Mouse (Mus musculus) forebrain, embryonic 11.5 days (tissue): ENCODE data around the gene Lbx2. TPM values are rescaled to one million over a fixed set of nuclear protein-coding genes. Genes with fewer than 3 reads are reported as not detected.

Experiments used
- ATAC-seq: fragments of 200-750 bp; cut with Nextera tagmentation; replicated peaks from 2 replicates; pipeline ENCODE4 v1.8.0; 2017; ENCODE audit warnings: moderate TSS enrichment; ENCODE audit not compliant: low FRiP score
- DNase-seq: peaks from one replicate; pipeline ENCODE4 v3.0.0-alpha.2; 2017; ENCODE audit warnings: low spot score
- H3K27ac ChIP-seq: fragments of 300-500 bp; sonication (generic); 2 replicates; pipeline ENCODE4 v1.5.1; 2014; ENCODE audit warnings: low read depth, low read length
- H3K27me3 ChIP-seq: fragments of 300-500 bp; sonication (generic); 2 replicates; pipeline ENCODE4 v1.6.1; 2014; ENCODE audit warnings: mild to moderate bottlenecking, low read length, mixed read lengths; ENCODE audit not compliant: control insufficient read depth, insufficient read depth
- H3K36me3 ChIP-seq: fragments of 300-500 bp; sonication (generic); 2 replicates; pipeline ENCODE4 v1.6.1; 2014; ENCODE audit warnings: mild to moderate bottlenecking, low read length, moderate library complexity, mixed read lengths; ENCODE audit not compliant: control insufficient read depth, insufficient read depth
- H3K4me1 ChIP-seq: fragments of 300-500 bp; sonication (generic); replicated peaks from 2 replicates; pipeline ENCODE4 v1.6.1; 2014; ENCODE audit warnings: low read length, mixed read lengths; ENCODE audit not compliant: control insufficient read depth, insufficient read depth
- H3K4me2 ChIP-seq: fragments of 300-500 bp; sonication (generic); 2 replicates; pipeline ENCODE4 v1.6.1; 2014; ENCODE audit warnings: low read depth, mild to moderate bottlenecking, low read length, moderate library complexity, mixed read lengths; ENCODE audit not compliant: severe bottlenecking
- H3K4me3 ChIP-seq: fragments of 300-500 bp; sonication (generic); 2 replicates; pipeline ENCODE4 v1.5.1; 2014; ENCODE audit warnings: low read depth, low read length
- H3K9ac ChIP-seq: fragments of 300-500 bp; sonication (generic); 2 replicates; pipeline ENCODE4 v1.6.1; 2014; ENCODE audit warnings: low read length
- H3K9me3 ChIP-seq: fragments of 300-500 bp; sonication (generic); 2 replicates; pipeline ENCODE4 v1.6.1; 2016; ENCODE audit warnings: low read length, mixed read lengths; ENCODE audit not compliant: control insufficient read depth
- WGBS: fragments of 180-500 bp; shearing (Covaris S2); extraction: QIAGEN DNeasy Blood & Tissue Kit; methylation state at CpG from one replicate; pipeline ENCODE4 v1.1.7; 2014; 5-methylcytosine and 5-hydroxymethylcytosine counted together
- polyA plus RNA-seq: library from polyadenylated mRNA; unstranded; fragments of >200 nt; fragmentation: Nextera tagmentation; extraction: Ambion mirVana; gene quantifications from 2 replicates; pipeline ENCODE4 v1.2.1, GENCODE M21; 2014

Gene Lbx2
- polyA plus RNA-seq, 1 experiment from 2014 or later = 0.40 TPM

DNA sequence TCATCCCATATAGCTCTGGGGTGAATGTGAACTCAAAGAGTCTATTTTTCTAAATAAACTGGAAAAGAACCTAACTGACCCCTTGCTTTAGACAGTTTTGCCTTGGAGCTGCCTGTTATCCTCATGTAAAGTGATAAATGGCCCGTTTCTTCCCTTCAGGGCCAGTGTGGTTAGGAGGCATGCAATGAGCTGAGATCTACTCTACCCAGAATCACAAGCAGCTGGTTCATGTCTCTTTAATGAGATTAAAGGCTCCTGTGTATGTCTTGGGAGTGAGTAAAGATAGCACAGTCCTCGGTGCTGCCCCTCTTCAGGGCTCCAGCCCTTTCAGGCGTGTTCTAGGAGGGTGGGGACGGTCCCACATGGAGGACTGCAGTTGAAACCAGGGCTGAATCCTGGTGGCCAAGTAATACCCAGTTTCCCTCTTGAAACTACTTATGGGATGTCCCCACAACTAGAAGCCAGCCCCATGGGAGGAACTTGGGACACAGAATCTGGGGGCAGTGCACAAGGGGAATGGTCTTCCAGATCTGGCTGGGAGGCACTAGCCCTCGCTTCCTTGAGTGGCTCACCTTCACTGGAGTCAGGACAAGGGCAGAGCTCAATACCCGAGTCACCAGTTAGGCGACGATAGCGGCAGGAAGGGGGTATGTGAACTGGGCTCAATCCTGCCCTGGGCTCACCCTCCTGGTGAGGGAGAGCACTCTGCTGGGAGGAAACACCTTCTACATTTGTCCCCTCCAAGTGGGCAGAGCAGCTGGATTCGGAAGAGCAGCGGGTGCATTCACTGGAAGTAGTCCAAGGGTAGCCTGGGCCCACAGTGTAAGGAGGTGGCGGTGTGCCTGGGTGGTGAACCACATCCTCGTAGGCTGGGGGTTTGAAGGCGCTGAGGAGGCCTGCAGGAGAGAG is 32.9 kb downstream of the Lbx2 start:
- 88% methylated on average over 14 of the region's 14 CpGs for WGBS
- Histone ChIP-seq H3K27me3 (no peaks in the 10 kb centered on the region), H3K4me3 (0 out of 2 replicates have a peak overlapping the region, but pooled peaks have one; percentile 5), H3K4me2 (peak overlapping the region; percentile 77), H3K27ac (no peak overlapping the region), H3K4me1 (peaks cover 19% of the 10 kb centered on the region; the same call in 1 of the 2 replicates), H3K9ac (no peak overlapping the region; the same call in 1 of the 2 replicates), H3K36me3 (no peaks in the 10 kb centered on the region; the same call in none of the 2 replicates), H3K9me3 (no peaks in the 10 kb centered on the region)
- no peak for DNase-seq
- ATAC-seq = no peak

DNA sequence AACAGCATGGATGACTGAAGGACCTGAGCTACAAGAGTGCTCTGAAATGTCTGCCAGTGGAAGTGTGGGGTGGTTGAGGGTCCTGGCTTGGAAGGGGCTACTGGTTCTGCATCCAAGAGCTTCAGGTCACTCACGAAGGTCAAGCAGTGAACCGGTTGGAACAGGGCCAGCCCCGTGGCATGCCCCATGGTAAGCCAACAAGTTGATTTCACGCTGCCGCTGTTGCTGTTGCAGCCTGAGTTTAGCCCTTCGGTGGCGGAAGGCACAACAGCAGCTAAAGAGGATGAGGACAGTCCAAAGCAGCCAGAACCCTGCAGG is 33.5 kb downstream of the Lbx2 start:
- Histone ChIP-seq H3K4me1 (peaks cover 19% of the 10 kb centered on the region; the same call in 1 of the 2 replicates), H3K27ac (no peak overlapping the region), H3K4me3 (peak overlapping the region; percentile 5; the same call in 1 of the 2 replicates), H3K9me3 (no peaks in the 10 kb centered on the region), H3K4me2 (peak overlapping the region; percentile 77), H3K9ac (peak overlapping the region; percentile 79), H3K27me3 (no peaks in the 10 kb centered on the region), H3K36me3 (no peaks in the 10 kb centered on the region; the same call in none of the 2 replicates)
- DNase-seq = no peak
- no peak for ATAC-seq
- 85% methylated on average over 7 of the region's 7 CpGs for WGBS

- peak within 1 kb of the TSS; percentile 95 for H3K4me2 ChIP-seq
- no peaks in the 10 kb centered on the region for H3K9me3 ChIP-seq
- WGBS = under 1% methylated on average over 38 of the region's 38 CpGs
- H3K4me1 ChIP-seq = peaks cover 16% of the 10 kb centered on the region; the same call in 1 of the 2 replicates
- peak within 1 kb of the TSS; percentile 97 for H3K9ac ChIP-seq
- DNase-seq (peak; percentile 95), ATAC-seq (peak; percentile 95)
- H3K27ac ChIP-seq = peak within 1 kb of the TSS; percentile 98
- H3K36me3 ChIP-seq = no peaks in the 10 kb centered on the region; the same call in none of the 2 replicates
- H3K4me3 ChIP-seq = peak within 1 kb of the TSS; percentile 77
- no peaks in the 10 kb centered on the region for H3K27me3 ChIP-seq
Observed at GRCm38 (mm10) chr6:83120930-83121862, 35.0 kb downstream of the Lbx2 start, which contains the start of gene Wbp1. Wbp1 (minus strand) TSS chr6:83121559.

DNA sequence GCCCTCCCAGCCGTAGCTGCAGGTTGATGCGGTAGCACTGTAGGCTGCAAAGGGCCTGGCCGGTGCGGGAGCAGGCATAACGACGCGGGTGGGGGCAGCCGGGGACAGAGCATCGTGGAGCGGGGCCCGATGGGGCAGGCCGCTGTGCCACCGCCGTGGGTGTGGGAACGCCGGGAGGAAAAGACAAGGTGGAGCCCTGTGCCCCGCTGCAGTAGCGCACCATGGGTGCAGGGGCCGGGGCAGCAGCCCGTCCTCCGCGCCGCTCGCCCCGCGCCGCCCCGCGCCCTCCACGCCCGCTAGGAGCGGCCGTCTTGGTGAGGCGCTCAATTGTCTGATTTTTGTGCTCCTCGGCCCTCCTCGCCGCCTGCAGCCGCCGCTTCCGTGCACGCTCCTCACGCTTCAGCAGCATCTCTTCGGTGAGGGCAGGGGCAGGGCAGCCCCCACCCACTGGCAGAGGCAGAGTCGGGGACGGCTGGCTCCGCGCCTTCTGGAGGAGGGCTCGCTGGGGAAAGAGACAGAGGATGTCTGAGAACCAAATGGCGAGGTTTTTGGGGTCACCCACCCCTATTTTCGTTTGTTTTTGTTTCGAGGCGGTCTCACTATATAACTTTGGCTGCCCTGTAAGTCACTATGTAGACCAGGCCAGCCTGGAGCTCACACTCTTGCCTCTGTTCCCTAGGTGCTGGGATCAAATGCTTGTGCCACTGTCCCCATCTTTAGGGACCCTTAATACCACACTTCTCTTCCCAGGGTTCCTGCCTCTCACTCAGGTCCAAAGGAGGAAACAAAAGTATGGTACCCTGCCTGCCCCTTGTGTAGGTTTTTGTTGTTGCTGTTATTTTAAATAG is 35.9 kb downstream of the Lbx2 start:
- ATAC-seq = peak; percentile 6; the same call in 1 of the 2 replicates
- WGBS = 2% methylated on average over 51 of the region's 52 CpGs

GRCm38 (mm10) chr6:83122961-83123360 is 36.8 kb downstream of the Lbx2 start:
- H3K9me3 ChIP-seq = no peaks in the 10 kb centered on the region
- H3K27ac ChIP-seq = no peak overlapping the region
- 85% methylated on average over 5 of the region's 5 CpGs for WGBS
- peak overlapping the region; percentile 77; the same call in 1 of the 2 replicates for H3K4me3 ChIP-seq
- no peak for ATAC-seq
- H3K4me2 ChIP-seq = peak overlapping the region; percentile 95
- no peaks in the 10 kb centered on the region for H3K27me3 ChIP-seq
- DNase-seq = no peak
- H3K4me1 ChIP-seq = peaks cover 13% of the 10 kb centered on the region; the same call in 1 of the 2 replicates
- peak overlapping the region; percentile 97 for H3K9ac ChIP-seq
- H3K36me3 ChIP-seq = no peaks in the 10 kb centered on the region; the same call in none of the 2 replicates

More for the DNA sequence above, 35.9 kb downstream of the Lbx2 start:
- DNase-seq = peak; percentile 76
- H3K4me2 ChIP-seq = peak overlapping the region; percentile 95
- H3K4me3 ChIP-seq = peak overlapping the region; percentile 77
- H3K27me3 ChIP-seq = no peaks in the 10 kb centered on the region
- H3K36me3 ChIP-seq = no peaks in the 10 kb centered on the region; the same call in none of the 2 replicates
- no peaks in the 10 kb centered on the region for H3K9me3 ChIP-seq
- peaks cover 13% of the 10 kb centered on the region; the same call in 1 of the 2 replicates for H3K4me1 ChIP-seq
- H3K27ac ChIP-seq = peak overlapping the region; percentile 98
- H3K9ac ChIP-seq = peak overlapping the region; percentile 97

DNA sequence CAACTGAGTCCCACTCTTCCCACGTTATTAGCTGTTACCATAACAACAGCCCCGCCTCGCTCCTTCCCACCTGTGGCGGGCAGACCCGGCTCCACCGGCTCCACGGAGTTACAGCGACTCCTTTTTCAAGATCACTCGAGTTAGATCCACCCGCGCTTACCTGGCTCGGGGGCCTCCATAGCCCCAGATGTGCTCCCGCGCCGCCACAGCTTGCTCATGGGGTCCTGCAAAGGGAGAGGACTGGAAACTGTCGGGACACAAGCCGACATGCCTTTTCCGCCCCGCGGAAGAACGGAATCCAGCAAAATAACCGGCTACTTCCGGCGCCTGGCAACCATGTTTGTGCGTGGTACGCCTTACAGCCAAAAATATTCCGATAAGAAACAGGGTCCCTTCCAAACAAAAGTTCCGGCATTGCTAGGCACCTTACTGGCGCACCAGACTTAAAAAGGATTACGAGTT is 38.7 kb downstream of the Lbx2 start:
- peak; percentile 92 for DNase-seq
- peaks cover 11% of the 10 kb centered on the region; the same call in 1 of the 2 replicates for H3K4me1 ChIP-seq
- peak; percentile 10; the same call in 1 of the 2 replicates for ATAC-seq
- H3K9ac ChIP-seq = peak overlapping the region; percentile 71
- peak overlapping the region; percentile 61 for H3K4me3 ChIP-seq
- no peaks in the 10 kb centered on the region for H3K36me3 ChIP-seq
- peak overlapping the region; percentile 77 for H3K4me2 ChIP-seq
- WGBS = 0% methylated on average over 30 of the region's 30 CpGs
- H3K27me3 ChIP-seq = no peaks in the 10 kb centered on the region
- peak overlapping the region; percentile 44; the same call in 1 of the 2 replicates for H3K27ac ChIP-seq
- no peaks in the 10 kb centered on the region for H3K9me3 ChIP-seq

DNA sequence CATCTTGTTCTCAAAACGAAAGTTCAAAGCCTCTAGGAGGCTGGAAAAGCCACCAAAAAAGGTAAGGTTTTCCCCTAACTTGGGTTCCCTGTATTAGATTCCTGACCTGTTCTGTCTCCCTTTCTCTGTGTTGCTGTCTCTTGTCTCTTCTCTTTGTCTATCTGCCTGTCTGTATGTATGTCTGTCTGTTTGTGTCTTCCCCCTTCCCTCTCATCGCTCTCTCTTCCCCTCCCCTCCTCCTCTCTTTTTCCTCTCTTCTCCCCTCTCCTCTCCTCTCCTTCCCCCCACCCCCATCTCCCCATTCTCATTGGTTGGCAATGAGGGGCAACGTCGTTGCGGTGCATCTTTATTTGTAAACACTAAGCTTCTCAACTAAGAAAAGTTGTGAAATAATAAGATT is 39.2 kb downstream of the Lbx2 start, which contains the start of gene Ino80b:
Gene Ino80b, minus strand, starts transcription at position 101 of the 400 bp plus-strand sequence.
- H3K4me2 ChIP-seq = peak within 1 kb of the TSS; percentile 77
- H3K36me3 ChIP-seq = no peaks in the 10 kb centered on the region
- 26% methylated on average over 5 of the region's 5 CpGs for WGBS
- H3K4me3 ChIP-seq = peak within 1 kb of the TSS; percentile 61
- no peaks in the 10 kb centered on the region for H3K9me3 ChIP-seq
- ATAC-seq (no peak), DNase-seq (no peak)
- no peaks in the 10 kb centered on the region for H3K27me3 ChIP-seq
- H3K9ac ChIP-seq = peak within 1 kb of the TSS; percentile 71
- H3K27ac ChIP-seq = peak within 1 kb of the TSS; percentile 44; the same call in 1 of the 2 replicates
- peaks cover 8% of the 10 kb centered on the region; the same call in 1 of the 2 replicates for H3K4me1 ChIP-seq
